Mouse (Mus musculus) embryonic fibroblast, embryonic 13.5 days (primary cell): ENCODE measurements around the gene BC025920.

ENCODE experiments used
- CTCF ChIP-seq: IDR thresholded peaks from 2 replicates; pipeline ENCODE4 v1.5.1; 2011; ENCODE audit warnings: mild to moderate bottlenecking, control low read depth, low read length, moderate library complexity, borderline replicate concordance; ENCODE audit not compliant: insufficient read depth
- POLR2A ChIP-seq: IDR thresholded peaks from 2 replicates; pipeline ENCODE4 v1.6.1; 2011; ENCODE audit warnings: low read depth, mild to moderate bottlenecking, control low read depth, low read length, moderate library complexity

DNA sequence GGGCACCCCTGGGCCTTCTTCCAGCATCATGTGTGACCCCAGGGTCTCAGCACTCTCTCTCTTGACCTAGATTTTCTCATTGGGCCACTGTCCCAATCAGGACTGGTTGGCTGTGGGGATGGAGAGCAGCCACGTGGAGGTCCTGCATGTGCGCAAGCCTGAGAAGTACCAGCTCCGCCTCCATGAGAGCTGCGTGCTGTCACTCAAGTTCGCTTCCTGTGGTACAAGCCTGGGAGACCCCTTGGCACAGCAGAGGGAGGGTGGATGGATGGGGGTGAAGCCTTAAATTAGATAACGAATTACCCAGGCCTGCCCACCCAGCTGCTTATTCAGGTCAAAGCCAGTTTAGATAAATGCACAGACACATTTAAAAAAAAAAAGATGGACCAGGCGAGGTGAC is 17.3 kb upstream of the BC025920 start:
- no peak for TF ChIP-seq CTCF
- no peak for TF ChIP-seq POLR2A
